34 mouse cellular contexts compared by ENCODE assay signal in genomic region chr16:23972901-23973300, GRCm38 (mm10). TPM values are rescaled to one million over a fixed set of nuclear protein-coding genes. Genes with fewer than 3 reads are reported as not detected.
DNase-seq lines count a peak whose midpoint lies in the region; ATAC-seq and TF ChIP-seq lines count a peak whose summit lies in the region.
"Had no signal": no experiment of that assay in that cellular context is flagged by ENCODE, and none has a peak within 500 bp of the region (broad histone marks: within the 10 kb centered on the region; RNA-seq: fewer than 3 reads in every experiment).

No protein-coding gene starts in this region.

- no peak overlapping the region for H3K27ac ChIP-seq in heart, embryonic 11.5 days (ENCODE audit: low read depth, low read length)
- no peak overlapping the region for H3K27ac ChIP-seq in limb, embryonic 12.5 days
- H3K27ac ChIP-seq in limb, embryonic 10.5 days: no peak overlapping the region
- peak overlapping the region; percentile 89 for H3K27ac ChIP-seq in intestine, postnatal 0 days (ENCODE audit: low read depth, low read length)
- H3K27ac ChIP-seq: embryonic facial prominence, embryonic 13.5 days; forebrain, embryonic 10.5 days; forebrain, embryonic 15.5 days; hindbrain, postnatal 0 days; kidney, embryonic 15.5 days; left cerebral cortex, adult 2 months had no signal

- peaks cover 21% of the 10 kb centered on the region for H3K4me1 ChIP-seq in heart, embryonic 11.5 days (ENCODE audit: control insufficient read depth, insufficient read depth, low read length)
- H3K4me1 ChIP-seq in limb, embryonic 12.5 days (replicated peaks): peaks cover 13% of the 10 kb centered on the region
- peaks cover 5% of the 10 kb centered on the region; the same call in 1 of the 2 replicates for H3K4me1 ChIP-seq in limb, embryonic 10.5 days
- H3K4me1 ChIP-seq in intestine, postnatal 0 days (replicated peaks; ENCODE audit: control insufficient read depth, insufficient read depth, low read length): peaks cover 18% of the 10 kb centered on the region
- H3K4me1 ChIP-seq: forebrain, embryonic 15.5 days had no signal

- ATAC-seq in heart, embryonic 11.5 days (replicated peaks; ENCODE audit: insufficient number of reproducible peaks, low FRiP score, low TSS enrichment): 0 out of 2 replicates have a peak, but pooled peaks have one; percentile 46
- ATAC-seq in limb, embryonic 12.5 days (ENCODE audit: insufficient number of reproducible peaks, insufficient read depth, low FRiP score, low TSS enrichment, low read depth): 0 out of 2 replicates have a peak, but pooled peaks have one; percentile 38
- 0 out of 2 replicates have a peak, but pooled peaks have one; percentile 11 for ATAC-seq in intestine, postnatal 0 days
- ATAC-seq: forebrain, embryonic 15.5 days; hindbrain, postnatal 0 days; lung, postnatal 0 days had no signal

- WGBS in heart, embryonic 11.5 days (ENCODE audit: insufficient replicate concordance): 43% methylated on average over 11 of the region's 11 CpGs
- 78% methylated on average over 11 of the region's 11 CpGs for WGBS in limb, embryonic 12.5 days
- WGBS in limb, embryonic 10.5 days: 86% methylated on average over 11 of the region's 11 CpGs
- WGBS in intestine, postnatal 0 days: 78% methylated on average over 11 of the region's 11 CpGs

- H3K4me3 ChIP-seq in heart, embryonic 11.5 days (ENCODE audit: low read depth, low read length): no peak overlapping the region
- H3K4me3 ChIP-seq in limb, embryonic 12.5 days (replicated peaks): no peak overlapping the region
- H3K4me3 ChIP-seq in limb, embryonic 10.5 days: no peak overlapping the region
- peak overlapping the region; percentile 36 for H3K4me3 ChIP-seq in intestine, postnatal 0 days (ENCODE audit: low read depth, low read length)
- H3K4me3 ChIP-seq: embryonic facial prominence, embryonic 13.5 days; forebrain, embryonic 10.5 days; forebrain, embryonic 15.5 days; kidney, embryonic 15.5 days; layer of hippocampus, adult 2 months; left cerebral cortex, adult 2 months; megakaryocyte, embryonic 14.5 days had no signal

- no peaks in the 10 kb centered on the region for H3K9me3 ChIP-seq in heart, embryonic 11.5 days (replicated peaks; ENCODE audit: control insufficient read depth, low read length)
- no peaks in the 10 kb centered on the region for H3K9me3 ChIP-seq in limb, embryonic 12.5 days
- H3K9me3 ChIP-seq in limb, embryonic 10.5 days (replicated peaks): no peaks in the 10 kb centered on the region
- H3K9me3 ChIP-seq in intestine, postnatal 0 days (ENCODE audit: control insufficient read depth): no peaks in the 10 kb centered on the region
- H3K9me3 ChIP-seq: embryonic facial prominence, embryonic 13.5 days; forebrain, embryonic 10.5 days; forebrain, embryonic 15.5 days; kidney, embryonic 15.5 days had no signal

- DNase-seq in heart, adult 11 months: no peak
- no peak for DNase-seq in limb, embryonic 10.5 days (ENCODE audit: low spot score)
- DNase-seq in retina, embryonic 14.5 days (ENCODE audit: low spot score): peak; percentile 26
- DNase-seq in adipocyte (ENCODE audit: low spot score): no peak
- DNase-seq: adrenal gland, adult 2 months; cerebellum, postnatal 25 days; heart, postnatal 14 days; kidney, adult 18-20 months; kidney, postnatal 36 days; liver; lung, adult 18-20 months; lung, postnatal 4 days; midbrain, embryonic 14.5 days; right cerebral cortex, adult 18-20 months; spleen, adult 18-20 months; thymus, postnatal 14 days had no signal

- no peaks in the 10 kb centered on the region for H3K36me3 ChIP-seq in heart, embryonic 11.5 days (ENCODE audit: control insufficient read depth, insufficient read depth, low read length)
- no peaks in the 10 kb centered on the region; the same call in 1 of the 2 replicates for H3K36me3 ChIP-seq in limb, embryonic 12.5 days
- no peaks in the 10 kb centered on the region for H3K36me3 ChIP-seq in limb, embryonic 10.5 days
- peaks cover 3% of the 10 kb centered on the region; the same call in 1 of the 2 replicates for H3K36me3 ChIP-seq in intestine, postnatal 0 days (ENCODE audit: control insufficient read depth, insufficient read depth)
- H3K36me3 ChIP-seq: forebrain, embryonic 10.5 days had no signal

- no peak for TF ChIP-seq CTCF in intestine, postnatal 0 days (IDR thresholded peaks at IDR 0.05; ENCODE audit: low read depth)

- no peaks in the 10 kb centered on the region for H3K27me3 ChIP-seq in heart, embryonic 11.5 days (ENCODE audit: control insufficient read depth, insufficient read depth, low read length)
- no peaks in the 10 kb centered on the region for H3K27me3 ChIP-seq in limb, embryonic 12.5 days
- 0 out of 2 replicates have a peak, but pooled peaks cover 4% of the 10 kb centered on the region for H3K27me3 ChIP-seq in limb, embryonic 10.5 days (ENCODE audit: low read depth, poor library complexity, severe bottlenecking)
- H3K27me3 ChIP-seq in intestine, postnatal 0 days (replicated peaks; ENCODE audit: control insufficient read depth, insufficient read depth, low read length): no peaks in the 10 kb centered on the region
- H3K27me3 ChIP-seq: forebrain, embryonic 15.5 days; kidney, embryonic 15.5 days had no signal

- no peak overlapping the region for H3K9ac ChIP-seq in heart, embryonic 11.5 days (ENCODE audit: low read depth, low read length)
- H3K9ac ChIP-seq in limb, embryonic 12.5 days (replicated peaks): no peak overlapping the region
- peak overlapping the region; percentile 45 for H3K9ac ChIP-seq in intestine, postnatal 0 days (ENCODE audit: low read depth, low read length)
- H3K9ac ChIP-seq: embryonic facial prominence, embryonic 13.5 days; forebrain, embryonic 15.5 days; kidney, embryonic 15.5 days had no signal

- no peak overlapping the region for H3K4me2 ChIP-seq in heart, embryonic 11.5 days
- H3K4me2 ChIP-seq in limb, embryonic 12.5 days: no peak overlapping the region
- H3K4me2 ChIP-seq in intestine, postnatal 0 days (replicated peaks; ENCODE audit: low read depth): peak overlapping the region; percentile 65
- H3K4me2 ChIP-seq: embryonic facial prominence, embryonic 13.5 days; forebrain, embryonic 15.5 days; kidney, embryonic 15.5 days had no signal

RNA-seq across cellular contexts. Expression of gene Gm37419, which starts 15.4 kb away (rescaled TPM):
- polyA plus RNA-seq in heart, embryonic 11.5 days (2014; fragmentation: Nextera tagmentation; extraction: Ambion mirVana): not detected in 2 replicates
- polyA plus RNA-seq in limb, embryonic 12.5 days (2016; fragmentation: Nextera tagmentation; extraction: Ambion mirVana): not detected in 2 replicates
- not detected in 2 replicates for polyA plus RNA-seq in limb, embryonic 10.5 days (2016; fragmentation: Nextera tagmentation; extraction: Ambion mirVana)
- not detected in 2 replicates for polyA plus RNA-seq in intestine, postnatal 0 days (2015; fragmentation: Nextera tagmentation; extraction: Ambion mirVana)
- polyA plus RNA-seq: adrenal gland, adult 2 months; cerebellum, adult 2 months; embryonic facial prominence, embryonic 13.5 days; forebrain, embryonic 10.5 days; frontal cortex, adult 2 months; hindbrain, embryonic 11.5 days; hindbrain, postnatal 0 days; kidney, embryonic 15.5 days; lung, postnatal 0 days; midbrain, embryonic 14.5 days; neural tube, embryonic 14.5 days; stomach, embryonic 16.5 days; urinary bladder, adult 2 months had no signal

RNA-seq across cellular contexts. Expression of gene Bcl6, which starts 15.8 kb away (rescaled TPM):
- 0.27 and 0.40 TPM in 2 replicates for polyA plus RNA-seq in heart, embryonic 11.5 days (2014; fragmentation: Nextera tagmentation; extraction: Ambion mirVana)
- polyA plus RNA-seq in limb, embryonic 12.5 days (2016; fragmentation: Nextera tagmentation; extraction: Ambion mirVana): 0.41 and 0.48 TPM in 2 replicates
- 0.08 and 0.10 TPM in 2 replicates for polyA plus RNA-seq in limb, embryonic 10.5 days (2016; fragmentation: Nextera tagmentation; extraction: Ambion mirVana)
- polyA plus RNA-seq in intestine, postnatal 0 days (2015; fragmentation: Nextera tagmentation; extraction: Ambion mirVana): 2.1 and 2.6 TPM in 2 replicates

RNA-seq across cellular contexts. Expression of gene Rtp2, which starts 40.7 kb away (rescaled TPM):
- not detected in 2 replicates for polyA plus RNA-seq in heart, embryonic 11.5 days (2014; fragmentation: Nextera tagmentation; extraction: Ambion mirVana)
- polyA plus RNA-seq in limb, embryonic 12.5 days (2016; fragmentation: Nextera tagmentation; extraction: Ambion mirVana): not detected in 2 replicates
- not detected in 2 replicates for polyA plus RNA-seq in limb, embryonic 10.5 days (2016; fragmentation: Nextera tagmentation; extraction: Ambion mirVana)
- polyA plus RNA-seq in intestine, postnatal 0 days (2015; fragmentation: Nextera tagmentation; extraction: Ambion mirVana): not detected in 2 replicates
- polyA plus RNA-seq: adrenal gland, adult 2 months; cerebellum, adult 2 months; forebrain, embryonic 10.5 days; forebrain, embryonic 15.5 days; hindbrain, embryonic 11.5 days; kidney, embryonic 15.5 days; lung, postnatal 0 days; midbrain, embryonic 14.5 days; neural tube, embryonic 14.5 days; stomach, embryonic 16.5 days; urinary bladder, adult 2 months had no signal
